Mouse (Mus musculus) liver, embryonic 11.5 days (tissue): Measurements from ENCODE around the gene Mgat4e. TPM values are rescaled to one million over a fixed set of nuclear protein-coding genes. Genes with fewer than 3 reads are reported as not detected.

Experiments used
- ATAC-seq: fragments of 200-750 bp; cut with Nextera tagmentation; replicated peaks from 2 replicates; pipeline ENCODE4 v1.8.0; 2017; ENCODE audit warnings: moderate number of reproducible peaks, mild to moderate bottlenecking, moderate TSS enrichment, moderate library complexity; ENCODE audit not compliant: low FRiP score
- DNase-seq: peaks from one replicate; pipeline ENCODE4 v3.0.0-alpha.2; 2017; ENCODE audit warnings: low spot score
- H3K27ac ChIP-seq: fragments of 300-500 bp; sonication (generic); 2 replicates; pipeline ENCODE4 v1.5.1; 2014; ENCODE audit warnings: mild to moderate bottlenecking, low read depth, low read length, control low read depth
- H3K27me3 ChIP-seq: fragments of 300-500 bp; sonication (generic); replicated peaks from 2 replicates; pipeline ENCODE4 v1.6.1; 2014; ENCODE audit warnings: low read length, mixed read lengths; ENCODE audit not compliant: control insufficient read depth, insufficient read depth
- H3K36me3 ChIP-seq: fragments of 300-500 bp; sonication (generic); 2 replicates; pipeline ENCODE4 v1.6.1; 2014; ENCODE audit warnings: mild to moderate bottlenecking, low read length, moderate library complexity, mixed read lengths; ENCODE audit not compliant: control insufficient read depth, insufficient read depth
- H3K4me1 ChIP-seq: fragments of 300-500 bp; sonication (generic); replicated peaks from 2 replicates; pipeline ENCODE4 v1.6.1; 2014; ENCODE audit warnings: low read length, mixed read lengths; ENCODE audit not compliant: control insufficient read depth, insufficient read depth
- H3K4me2 ChIP-seq: fragments of 300-500 bp; sonication (generic); 2 replicates; pipeline ENCODE4 v1.6.1; 2014; ENCODE audit warnings: mild to moderate bottlenecking, control low read depth, moderate library complexity
- H3K4me3 ChIP-seq: fragments of 300-500 bp; sonication (generic); 2 replicates; pipeline ENCODE4 v1.5.1; 2014; ENCODE audit warnings: low read depth, low read length, control low read depth
- H3K9ac ChIP-seq: fragments of 300-500 bp; sonication (generic); 2 replicates; pipeline ENCODE4 v1.6.1; 2014; ENCODE audit warnings: low read depth, low read length, control low read depth
- H3K9me3 ChIP-seq: fragments of 300-500 bp; sonication (generic); 2 replicates; pipeline ENCODE4 v1.6.1; 2016; ENCODE audit warnings: low read length, inconsistent platforms, mixed read lengths; ENCODE audit not compliant: control insufficient read depth
- WGBS: fragments of 180-500 bp; shearing (Covaris S2); extraction: QIAGEN DNeasy Blood & Tissue Kit; methylation state at CpG from one replicate; pipeline ENCODE4 v1.1.7; 2014; 5-methylcytosine and 5-hydroxymethylcytosine counted together
- polyA plus RNA-seq: library from polyadenylated mRNA; unstranded; fragments of >200 nt; fragmentation: Nextera tagmentation; extraction: Ambion mirVana; gene quantifications from 2 replicates; pipeline ENCODE4 v1.2.1, GENCODE M21; 2014

The Mgat4e gene
- polyA plus RNA-seq, 1 experiment from 2014 or later, result not detected

- no peaks in the 10 kb centered on the region for H3K27me3 ChIP-seq
- peak within 1 kb of the TSS; percentile 94 for H3K27ac ChIP-seq
- peak within 1 kb of the TSS; percentile 81 for H3K4me2 ChIP-seq
- peak; percentile 97 for DNase-seq
- H3K9ac ChIP-seq, result peak within 1 kb of the TSS; percentile 82
- H3K4me3 ChIP-seq, result peak within 1 kb of the TSS; percentile 82
- no peaks in the 10 kb centered on the region for H3K9me3 ChIP-seq
- under 1% methylated on average over 57 of the region's 58 CpGs for WGBS
- ATAC-seq, result peak; percentile 97
- H3K36me3 ChIP-seq, result peaks cover 5% of the 10 kb centered on the region; the same call in 1 of the 2 replicates
- peaks cover 10% of the 10 kb centered on the region for H3K4me1 ChIP-seq
Observed at GRCm38 (mm10) chr1:134494428-134495215, 54.9 kb downstream of the Mgat4e start, which contains the start of gene Rabif. Gene Rabif (plus strand): TSS chr1:134494648.

- Histone ChIP-seq H3K4me1 (peaks cover 10% of the 10 kb centered on the region), H3K4me3 (peak overlapping the region; percentile 82), H3K9me3 (no peaks in the 10 kb centered on the region), H3K27me3 (no peaks in the 10 kb centered on the region), H3K4me2 (peak overlapping the region; percentile 81), H3K36me3 (peaks cover 10% of the 10 kb centered on the region; the same call in 1 of the 2 replicates), H3K27ac (peak overlapping the region; percentile 94), H3K9ac (peak overlapping the region; percentile 82)
- no peak for DNase-seq
- WGBS, result 18% methylated on average over 5 of the region's 5 CpGs
- no peak for ATAC-seq
Observed at GRCm38 (mm10) chr1:134493956-134494355, 55.5 kb downstream of the Mgat4e start.

- ATAC-seq (no peak), DNase-seq (no peak)
- Histone ChIP-seq H3K36me3 (peaks cover 12% of the 10 kb centered on the region), H3K27me3 (no peaks in the 10 kb centered on the region), H3K9me3 (no peaks in the 10 kb centered on the region), H3K4me2 (peak overlapping the region; percentile 81), H3K27ac (no peak overlapping the region; the same call in 1 of the 2 replicates), H3K9ac (no peak overlapping the region), H3K4me3 (no peak overlapping the region; the same call in 1 of the 2 replicates), H3K4me1 (peaks cover 10% of the 10 kb centered on the region)
- WGBS, result 87% methylated on average over 2 of the region's 2 CpGs
Observed at GRCm38 (mm10) chr1:134493496-134493895, 56.0 kb downstream of the Mgat4e start.

GRCm38 (mm10) chr1:134492276-134492675 lies 57.2 kb downstream of the Mgat4e start:
- WGBS, result 77% methylated on average over 7 of the region's 7 CpGs
- no peak for DNase-seq
- H3K36me3 ChIP-seq, result peaks cover 17% of the 10 kb centered on the region
- no peak overlapping the region for H3K4me2 ChIP-seq
- H3K4me1 ChIP-seq, result peaks cover 10% of the 10 kb centered on the region
- H3K9me3 ChIP-seq, result no peaks in the 10 kb centered on the region
- H3K9ac ChIP-seq, result no peak overlapping the region
- H3K27ac ChIP-seq, result no peak overlapping the region
- H3K4me3 ChIP-seq, result no peak overlapping the region
- no peaks in the 10 kb centered on the region for H3K27me3 ChIP-seq
- ATAC-seq, result no peak

Other genes with a start within 250 kb of the Mgat4e start
- gene Ppfia4, start 216.8 kb downstream of the Mgat4e start, polyA plus RNA-seq, result 1.5 and 2.1 TPM in 2 replicates
- 95.6 and 101 TPM in 2 replicates for gene Tmem183a, start 187.7 kb downstream of the Mgat4e start, polyA plus RNA-seq
- gene 4933406M09Rik, start 163.7 kb downstream of the Mgat4e start, polyA plus RNA-seq, result not detected in 2 replicates
- 34.3 and 36.9 TPM in 2 replicates for gene Cyb5r1, start 144.1 kb downstream of the Mgat4e start, polyA plus RNA-seq
- 91.7 and 99.2 TPM in 2 replicates for gene Adipor1, start 134.3 kb downstream of the Mgat4e start, polyA plus RNA-seq
- 44.5 and 46.0 TPM in 2 replicates for gene Klhl12, start 94.2 kb downstream of the Mgat4e start, polyA plus RNA-seq
- gene Rabif, start 55.0 kb downstream of the Mgat4e start, polyA plus RNA-seq, result 35.3 and 37.6 TPM in 2 replicates
- 30.8 and 32.9 TPM in 2 replicates for gene Kdm5b, start 10.5 kb upstream of the Mgat4e start, polyA plus RNA-seq
- gene Syt2, start 97.0 kb upstream of the Mgat4e start, polyA plus RNA-seq, result 0.12 and 0.22 TPM in 2 replicates